Mouse (Mus musculus): ENCODE data around the gene Cd22. TPM values are rescaled to one million over a fixed set of nuclear protein-coding genes. Genes with fewer than 3 reads are reported as not detected.

The Cd22 gene
- polyA plus RNA-seq, 1 experiment from 2014 or later = 0.74 TPM

DNA sequence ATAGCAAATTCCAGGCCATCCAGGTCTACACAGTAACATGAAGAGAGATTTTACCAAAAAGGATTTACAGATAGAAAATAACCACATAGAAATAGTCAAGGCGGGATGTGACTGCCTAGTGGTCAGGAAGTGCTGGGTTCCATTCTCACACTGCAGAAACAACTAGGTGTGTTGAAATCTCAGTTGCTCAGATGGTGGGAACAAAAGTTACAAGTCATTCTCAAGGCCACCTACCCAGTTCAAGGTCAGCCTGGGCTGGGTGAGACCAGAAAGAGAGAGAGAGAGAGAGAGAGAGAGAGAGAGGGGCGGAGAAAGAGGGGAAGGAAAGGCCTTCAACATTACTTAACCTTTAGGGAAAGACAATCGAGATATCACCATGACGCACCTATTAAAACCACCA lies 6.7 kb upstream of the Cd22 start:
- H3K4me1 ChIP-seq (ENCODE audit: control insufficient read depth, low read depth, low read length) = no peaks in the 10 kb centered on the region
- H3K4me2 ChIP-seq (ENCODE audit: low read depth, low read length) = no peak overlapping the region
- no peaks in the 10 kb centered on the region for H3K9me3 ChIP-seq (replicated peaks; ENCODE audit: control insufficient read depth, low read length)
- no peak for ATAC-seq (ENCODE audit: low read depth)
- H3K9ac ChIP-seq (ENCODE audit: low read depth, low read length) = no peak overlapping the region
- no peak overlapping the region for H3K27ac ChIP-seq (ENCODE audit: low read length)
- whole genome bisulfite sequencing (ENCODE audit: insufficient replicate concordance) = 61% methylated on average over 4 of the region's 4 CpGs
- no peaks in the 10 kb centered on the region for H3K27me3 ChIP-seq (ENCODE audit: control insufficient read depth, insufficient read depth, low read depth, low read length)
- H3K4me3 ChIP-seq (ENCODE audit: low read depth, low read length) = no peak overlapping the region
- no peaks in the 10 kb centered on the region for H3K36me3 ChIP-seq (ENCODE audit: control insufficient read depth, insufficient read depth)

DNA sequence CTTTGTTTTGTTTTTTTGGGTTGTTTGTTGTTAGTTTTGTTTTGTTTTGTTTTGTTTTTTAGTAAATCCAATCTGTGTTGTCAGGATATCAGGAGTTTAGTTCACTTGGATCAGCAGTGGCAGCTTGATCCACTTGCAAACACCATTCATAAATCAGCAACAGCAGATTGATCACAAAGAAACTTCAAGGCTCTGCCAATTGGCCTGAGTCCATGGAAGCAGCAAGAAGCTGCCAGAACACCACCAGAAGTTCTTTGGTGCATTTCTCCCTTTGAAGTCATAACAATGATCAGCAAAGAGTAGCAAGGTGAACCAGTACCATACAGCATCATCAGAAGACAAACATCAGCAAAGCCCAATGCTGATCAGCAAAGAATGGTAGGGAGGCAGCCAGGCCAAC lies 3.9 kb upstream of the Cd22 start:
- no peaks in the 10 kb centered on the region for H3K4me1 ChIP-seq (ENCODE audit: control insufficient read depth, low read depth, low read length)
- ATAC-seq (ENCODE audit: low read depth) = no peak
- no peaks in the 10 kb centered on the region for H3K9me3 ChIP-seq (replicated peaks; ENCODE audit: control insufficient read depth, low read length)

DNA sequence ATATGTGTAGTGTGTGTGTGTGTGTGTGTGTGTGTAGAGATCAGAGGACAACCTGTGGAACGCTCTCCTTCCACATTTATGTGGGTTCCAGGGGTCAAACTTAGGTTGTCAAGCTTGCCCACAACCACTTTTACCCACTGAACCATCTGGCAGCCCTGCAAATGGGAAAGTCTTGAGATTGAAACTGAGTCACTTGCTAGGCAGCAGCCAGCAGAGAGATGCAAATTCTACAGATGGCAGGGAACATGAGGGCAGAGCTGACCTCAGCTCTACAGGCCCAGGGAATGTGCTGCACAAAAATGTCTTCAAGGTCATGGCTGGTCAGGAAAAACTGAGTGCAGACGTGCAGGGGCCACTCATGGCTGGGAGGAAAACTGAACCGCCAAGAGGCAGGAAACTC lies 1.2 kb upstream of the Cd22 start:
- Histone ChIP-seq H3K9ac (ENCODE audit: low read depth, low read length) (no peak overlapping the region), H3K4me2 (ENCODE audit: low read depth, low read length) (no peak overlapping the region), H3K27me3 (ENCODE audit: control insufficient read depth, insufficient read depth, low read depth, low read length) (no peaks in the 10 kb centered on the region), H3K4me3 (ENCODE audit: low read depth, low read length) (no peak overlapping the region), H3K4me1 (ENCODE audit: control insufficient read depth, low read depth, low read length) (no peaks in the 10 kb centered on the region), H3K9me3 (replicated peaks; ENCODE audit: control insufficient read depth, low read length) (no peaks in the 10 kb centered on the region), H3K27ac (ENCODE audit: low read length) (no peak overlapping the region), H3K36me3 (ENCODE audit: control insufficient read depth, insufficient read depth) (no peaks in the 10 kb centered on the region)
- 59% methylated on average over 3 of the region's 3 CpGs for WGBS (ENCODE audit: insufficient replicate concordance)
- no peak for ATAC-seq (ENCODE audit: low read depth)

More for the DNA sequence above, 3.9 kb upstream of the Cd22 start:
- Histone ChIP-seq H3K4me2 (ENCODE audit: low read depth, low read length) (no peak overlapping the region), H3K27ac (ENCODE audit: low read length) (no peak overlapping the region), H3K9ac (ENCODE audit: low read depth, low read length) (no peak overlapping the region), H3K4me3 (ENCODE audit: low read depth, low read length) (no peak overlapping the region), H3K27me3 (ENCODE audit: control insufficient read depth, insufficient read depth, low read depth, low read length) (no peaks in the 10 kb centered on the region), H3K36me3 (ENCODE audit: control insufficient read depth, insufficient read depth) (no peaks in the 10 kb centered on the region)

DNA sequence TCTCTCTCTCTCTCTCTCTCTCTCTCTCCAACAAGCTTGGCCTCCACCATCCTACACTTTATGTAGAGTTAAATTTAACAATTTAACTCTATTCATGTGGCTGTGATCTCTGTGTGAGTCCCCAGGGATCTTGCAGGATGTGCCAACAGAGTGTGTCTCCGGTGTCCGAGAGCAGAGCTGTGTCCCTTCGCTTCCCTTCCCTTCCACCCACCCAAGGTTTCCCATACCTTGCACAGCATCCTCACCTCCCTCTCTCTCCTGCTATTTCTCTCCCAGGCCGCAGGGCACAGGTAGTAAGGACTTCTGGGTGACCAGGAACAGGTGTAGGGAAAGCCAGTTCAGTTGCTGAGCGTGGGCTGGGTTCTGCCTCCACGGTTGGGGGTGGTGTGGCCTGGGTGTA lies 1.2 kb downstream of the Cd22 start:
- ATAC-seq (ENCODE audit: low read depth) = no peak
- Histone ChIP-seq H3K27ac (ENCODE audit: low read length) (no peak overlapping the region), H3K4me1 (ENCODE audit: control insufficient read depth, low read depth, low read length) (no peaks in the 10 kb centered on the region), H3K27me3 (ENCODE audit: control insufficient read depth, insufficient read depth, low read depth, low read length) (no peaks in the 10 kb centered on the region), H3K4me3 (ENCODE audit: low read depth, low read length) (no peak overlapping the region), H3K9ac (ENCODE audit: low read depth, low read length) (no peak overlapping the region), H3K4me2 (ENCODE audit: low read depth, low read length) (no peak overlapping the region), H3K36me3 (ENCODE audit: control insufficient read depth, insufficient read depth) (no peaks in the 10 kb centered on the region), H3K9me3 (replicated peaks; ENCODE audit: control insufficient read depth, low read length) (no peaks in the 10 kb centered on the region)
- WGBS (ENCODE audit: insufficient replicate concordance) = 58% methylated on average over 6 of the region's 6 CpGs

DNA sequence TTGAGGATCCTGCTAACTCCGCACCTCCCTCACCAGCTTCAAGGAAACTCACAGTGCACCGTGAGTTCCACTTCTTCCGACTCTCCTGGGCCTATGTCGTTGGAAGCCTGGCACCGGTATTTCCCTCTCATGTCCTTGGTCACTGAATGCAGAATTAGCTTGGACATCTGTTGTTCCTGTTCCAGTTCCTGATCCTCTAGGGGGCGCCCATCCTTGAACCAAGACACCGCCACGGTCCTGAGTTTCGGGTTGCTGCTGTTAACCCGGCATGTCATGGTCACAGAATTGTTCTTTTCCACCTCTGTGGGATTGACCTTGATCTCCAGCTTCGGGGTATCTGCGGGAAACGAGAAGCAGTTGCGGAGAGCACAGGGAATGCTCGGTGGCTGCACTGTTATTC lies 7.1 kb downstream of the Cd22 start:
- Histone ChIP-seq H3K27ac (ENCODE audit: low read length) (no peak overlapping the region), H3K9ac (ENCODE audit: low read depth, low read length) (no peak overlapping the region), H3K36me3 (ENCODE audit: control insufficient read depth, insufficient read depth) (no peaks in the 10 kb centered on the region), H3K4me3 (ENCODE audit: low read depth, low read length) (no peak overlapping the region), H3K27me3 (ENCODE audit: control insufficient read depth, insufficient read depth, low read depth, low read length) (no peaks in the 10 kb centered on the region), H3K9me3 (replicated peaks; ENCODE audit: control insufficient read depth, low read length) (no peaks in the 10 kb centered on the region), H3K4me2 (ENCODE audit: low read depth, low read length) (no peak overlapping the region), H3K4me1 (ENCODE audit: control insufficient read depth, low read depth, low read length) (no peaks in the 10 kb centered on the region)
- 13% methylated on average over 15 of the region's 15 CpGs for WGBS (ENCODE audit: insufficient replicate concordance)
- no peak for ATAC-seq (ENCODE audit: low read depth)

DNA sequence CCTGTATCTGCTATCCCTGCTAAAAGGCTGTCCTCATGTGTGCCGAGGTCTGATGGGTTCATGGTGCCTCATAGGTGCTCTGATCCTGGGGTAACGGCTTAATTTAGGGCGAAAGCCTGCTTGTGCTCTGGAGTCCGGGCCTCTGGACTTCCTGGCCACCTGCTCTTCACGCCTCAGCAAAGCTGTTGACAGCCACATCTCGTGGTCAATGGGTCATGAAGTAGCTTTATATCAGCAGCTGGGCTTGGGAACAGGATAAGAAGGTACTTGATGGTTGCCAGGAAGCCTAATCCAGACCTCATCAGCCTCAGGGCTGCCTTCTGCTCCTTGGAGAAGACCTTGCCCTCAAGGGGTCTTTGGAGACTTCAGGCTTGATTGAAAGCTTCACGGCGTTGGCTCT lies 16.8 kb downstream of the Cd22 start:
- H3K9ac ChIP-seq (ENCODE audit: low read depth, low read length) = no peak overlapping the region
- H3K4me2 ChIP-seq (ENCODE audit: low read depth, low read length) = no peak overlapping the region
- H3K27me3 ChIP-seq (ENCODE audit: control insufficient read depth, insufficient read depth, low read depth, low read length) = no peaks in the 10 kb centered on the region
- no peaks in the 10 kb centered on the region for H3K4me1 ChIP-seq (ENCODE audit: control insufficient read depth, low read depth, low read length)
- no peaks in the 10 kb centered on the region for H3K36me3 ChIP-seq (ENCODE audit: control insufficient read depth, insufficient read depth)
- no peak for ATAC-seq (ENCODE audit: low read depth)
- 50% methylated on average over 8 of the region's 8 CpGs for WGBS (ENCODE audit: insufficient replicate concordance)
- no peaks in the 10 kb centered on the region for H3K9me3 ChIP-seq (replicated peaks; ENCODE audit: control insufficient read depth, low read length)
- H3K27ac ChIP-seq (ENCODE audit: low read length) = no peak overlapping the region
- no peak overlapping the region for H3K4me3 ChIP-seq (ENCODE audit: low read depth, low read length)

DNA sequence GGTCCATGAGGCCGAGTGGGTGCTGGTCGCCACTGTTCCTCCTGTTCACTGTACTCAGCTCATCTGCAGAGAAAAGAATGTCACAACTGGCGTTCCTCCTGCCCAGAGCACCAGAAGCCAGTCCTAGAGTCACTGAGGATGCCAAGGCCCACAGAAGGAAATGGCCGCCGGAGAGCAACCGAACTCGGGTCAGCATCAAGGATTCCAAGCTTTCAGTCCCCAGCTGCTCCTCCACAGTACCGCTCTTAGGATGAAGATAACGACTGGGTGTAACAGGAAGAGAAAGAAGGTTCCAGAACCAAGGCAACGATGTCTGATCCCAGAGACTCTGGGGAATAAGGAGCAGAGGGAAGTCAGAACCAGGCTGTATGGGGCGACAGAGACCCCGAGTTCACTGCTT lies 18.7 kb downstream of the Cd22 start, which contains the start of gene Ffar1:
Gene Ffar1, minus strand, starts transcription at position 101 of the 400 bp plus-strand sequence.
- Histone ChIP-seq H3K4me2 (ENCODE audit: low read depth, low read length) (no peak within 1 kb of the TSS), H3K27ac (ENCODE audit: low read length) (no peak within 1 kb of the TSS), H3K9me3 (replicated peaks; ENCODE audit: control insufficient read depth, low read length) (no peaks in the 10 kb centered on the region), H3K4me1 (ENCODE audit: control insufficient read depth, low read depth, low read length) (no peaks in the 10 kb centered on the region), H3K36me3 (ENCODE audit: control insufficient read depth, insufficient read depth) (no peaks in the 10 kb centered on the region), H3K9ac (ENCODE audit: low read depth, low read length) (no peak within 1 kb of the TSS), H3K4me3 (ENCODE audit: low read depth, low read length) (no peak within 1 kb of the TSS), H3K27me3 (ENCODE audit: control insufficient read depth, insufficient read depth, low read depth, low read length) (no peaks in the 10 kb centered on the region)
- WGBS (ENCODE audit: insufficient replicate concordance) = 68% methylated on average over 12 of the region's 12 CpGs
- no peak for ATAC-seq (ENCODE audit: low read depth)

DNA sequence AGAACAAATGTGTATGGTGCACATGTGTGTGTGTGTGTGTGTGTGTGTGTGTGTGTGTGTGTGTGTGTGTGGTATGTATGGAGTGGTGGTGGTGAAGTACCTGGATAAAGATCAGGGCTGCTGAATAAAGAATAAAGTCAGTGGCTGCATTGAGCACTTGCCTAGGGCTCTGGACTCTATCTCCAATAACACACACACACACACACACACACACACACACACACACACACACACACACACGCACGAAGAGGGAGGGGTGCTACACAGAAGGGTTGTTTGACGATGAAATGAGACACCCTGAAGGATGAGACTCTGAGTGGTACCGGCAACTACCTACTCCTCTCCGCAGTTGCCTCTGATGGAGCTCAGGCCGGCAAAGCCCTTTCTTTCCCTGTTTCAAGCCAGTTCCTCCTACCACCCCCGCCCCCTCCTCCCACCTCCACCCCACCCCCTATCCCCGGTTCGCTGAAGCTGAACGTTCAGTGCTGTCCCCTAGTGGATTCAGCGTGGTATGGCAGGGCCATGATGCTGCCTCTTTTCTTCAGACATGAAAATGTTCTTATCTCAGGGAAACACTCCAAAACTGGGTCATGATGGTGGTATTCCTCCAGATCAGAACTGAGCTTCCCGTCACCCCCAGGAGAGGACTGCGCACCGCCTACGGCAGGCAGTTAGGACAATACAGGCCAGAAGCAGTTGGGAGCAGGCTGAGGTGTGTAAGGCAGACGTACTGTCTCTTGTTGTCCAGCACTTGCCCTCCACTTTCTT lies 20.3 kb downstream of the Cd22 start:
- Histone ChIP-seq H3K9me3 (replicated peaks; ENCODE audit: control insufficient read depth, low read length) (no peaks in the 10 kb centered on the region), H3K9ac (ENCODE audit: low read depth, low read length) (no peak overlapping the region), H3K27ac (ENCODE audit: low read length) (no peak overlapping the region), H3K4me1 (ENCODE audit: control insufficient read depth, low read depth, low read length) (no peaks in the 10 kb centered on the region), H3K27me3 (ENCODE audit: control insufficient read depth, insufficient read depth, low read depth, low read length) (no peaks in the 10 kb centered on the region), H3K36me3 (ENCODE audit: control insufficient read depth, insufficient read depth) (no peaks in the 10 kb centered on the region), H3K4me3 (ENCODE audit: low read depth, low read length) (no peak overlapping the region), H3K4me2 (ENCODE audit: low read depth, low read length) (no peak overlapping the region)
- no peak for ATAC-seq (ENCODE audit: low read depth)
- 6% methylated on average over 15 of the region's 16 CpGs for WGBS (ENCODE audit: insufficient replicate concordance)

DNA sequence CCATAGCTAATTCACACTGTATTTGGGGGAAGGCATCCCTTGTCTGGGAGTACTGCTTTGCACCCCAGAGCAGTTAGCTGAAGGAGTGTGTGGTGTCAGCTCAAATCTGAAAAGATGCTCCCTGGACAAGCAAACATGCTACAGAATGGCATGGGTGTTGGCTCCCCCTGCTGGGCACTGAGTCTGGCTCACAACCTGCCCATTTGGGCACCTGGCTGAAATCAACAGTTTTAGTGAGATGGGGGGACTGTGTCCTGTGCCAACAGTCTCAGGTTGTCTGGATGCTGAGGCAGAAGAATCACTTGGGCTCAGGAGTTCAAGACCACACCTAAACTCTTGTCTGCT lies 20.9 kb downstream of the Cd22 start:
- no peak overlapping the region for H3K27ac ChIP-seq (ENCODE audit: low read length)
- no peaks in the 10 kb centered on the region for H3K9me3 ChIP-seq (replicated peaks; ENCODE audit: control insufficient read depth, low read length)
- no peaks in the 10 kb centered on the region for H3K36me3 ChIP-seq (ENCODE audit: control insufficient read depth, insufficient read depth)
- no peaks in the 10 kb centered on the region for H3K27me3 ChIP-seq (ENCODE audit: control insufficient read depth, insufficient read depth, low read depth, low read length)
- H3K9ac ChIP-seq (ENCODE audit: low read depth, low read length) = no peak overlapping the region
- no peak overlapping the region for H3K4me3 ChIP-seq (ENCODE audit: low read depth, low read length)
- no peaks in the 10 kb centered on the region for H3K4me1 ChIP-seq (ENCODE audit: control insufficient read depth, low read depth, low read length)
- no peak overlapping the region for H3K4me2 ChIP-seq (ENCODE audit: low read depth, low read length)
- ATAC-seq (ENCODE audit: low read depth) = no peak

Data from liver, embryonic 16.5 days (tissue).